Mouse (Mus musculus): ENCODE data around the gene Tcf25. TPM values are rescaled to one million over a fixed set of nuclear protein-coding genes. Genes with fewer than 3 reads are reported as not detected.
A peak's percentile ranks its signal among the peaks of the same experiment; 100 is the strongest.
"Not testable (repeated sequence)": the region's sequence is repeated elsewhere in the genome, so short reads cannot be mapped to it uniquely, and the experiment has no call there.

The Tcf25 gene
- polyA plus RNA-seq, 1 experiment from 2014 or later = 278 TPM

DNA sequence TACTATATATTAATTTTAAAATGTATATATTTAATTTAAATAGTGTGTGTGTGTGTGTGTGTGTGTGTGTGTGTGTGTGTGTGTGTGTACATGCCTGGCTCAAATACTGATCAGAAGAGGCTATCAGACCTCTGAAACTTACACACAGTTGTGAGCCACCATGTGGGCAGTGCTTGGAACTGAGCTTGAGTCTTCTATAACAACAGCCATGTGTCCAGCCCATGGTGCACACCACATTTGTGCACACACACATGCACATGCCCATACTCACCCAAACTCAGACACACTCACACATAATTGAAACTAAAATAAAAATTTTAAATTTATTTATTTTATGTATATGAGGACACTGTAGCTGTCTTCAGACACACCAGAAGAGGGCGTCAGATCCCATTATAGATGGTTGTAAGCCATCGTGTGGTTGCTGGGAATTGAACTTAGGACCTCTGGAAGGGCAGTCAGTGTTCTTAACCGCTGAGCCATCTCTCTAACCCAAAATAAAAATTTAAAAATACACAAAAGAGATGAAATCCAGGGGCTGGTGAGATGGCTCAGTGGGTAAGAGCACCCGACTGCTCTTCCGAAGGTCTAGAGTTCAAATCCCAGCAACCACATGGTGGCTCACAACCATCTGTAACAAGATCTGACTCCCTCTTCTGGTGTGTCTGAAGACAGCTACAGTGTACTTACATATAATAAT is 41.6 kb downstream of the Tcf25 start:
- H3K36me3 ChIP-seq = peaks cover 31% of the 10 kb centered on the region
- not testable (repeated sequence) for H3K27ac ChIP-seq; ATAC-seq (ENCODE audit: low FRiP score, low read depth); H3K27me3 ChIP-seq (replicated peaks); H3K9ac ChIP-seq; H3K9me3 ChIP-seq
- H3K4me3 ChIP-seq = peak overlapping the region; percentile 79; the same call in 1 of the 2 replicates
- WGBS = 84% methylated on average over 5 of the region's 5 CpGs
- peak overlapping the region; percentile 69 for H3K4me2 ChIP-seq (replicated peaks)
- peaks cover 19% of the 10 kb centered on the region for H3K4me1 ChIP-seq

DNA sequence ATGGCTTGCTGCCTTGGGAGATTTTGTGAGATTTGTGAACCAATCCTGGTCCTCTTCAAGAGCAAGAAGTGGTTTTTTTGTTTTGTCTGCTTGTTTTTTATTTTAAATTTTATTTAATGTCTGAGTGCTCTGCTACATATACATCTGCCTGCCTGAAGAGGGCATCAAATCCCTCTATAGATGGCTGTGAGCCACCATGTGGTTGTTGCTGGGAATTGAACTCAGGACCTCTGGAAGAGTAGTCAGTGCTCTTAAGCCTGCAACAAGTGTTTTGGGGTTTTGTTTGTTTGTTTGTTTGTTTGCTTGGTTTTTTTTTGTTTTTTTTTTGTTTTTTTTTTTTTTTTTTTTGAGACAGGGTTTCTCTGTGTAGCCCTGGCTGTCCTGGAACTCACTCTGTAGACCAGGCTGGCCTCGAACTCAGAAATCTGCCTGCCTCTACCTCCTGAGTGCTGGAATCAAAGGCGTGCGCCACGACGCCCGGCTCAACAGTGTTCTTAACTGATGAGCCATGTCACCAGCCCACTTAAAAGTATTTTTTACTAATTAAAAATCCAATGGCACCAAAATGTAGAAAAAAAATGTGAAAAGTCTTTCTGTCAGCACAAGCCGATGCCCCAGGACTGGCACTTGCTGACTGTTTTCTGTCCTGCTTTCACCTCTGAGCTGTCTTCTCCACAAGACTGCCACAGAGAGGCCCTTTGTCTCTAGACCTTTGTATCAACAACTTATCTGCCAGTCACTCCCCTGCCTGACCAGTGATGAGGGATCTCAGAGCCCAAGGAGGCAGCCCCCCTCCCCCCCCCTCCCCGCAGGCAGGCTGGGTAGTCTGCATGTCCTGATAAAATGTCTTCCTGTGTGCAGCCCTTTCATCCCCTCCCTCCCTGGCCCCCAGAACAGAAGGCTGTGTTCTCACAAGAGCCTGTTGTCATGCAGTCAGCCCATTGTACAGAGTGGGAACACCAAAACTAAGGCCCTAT is 42.7 kb downstream of the Tcf25 start:
- ATAC-seq (ENCODE audit: low FRiP score, low read depth) = no peak
- Histone ChIP-seq H3K9ac (peak overlapping the region; percentile 33; the same call in 1 of the 2 replicates), H3K27me3 (replicated peaks) (no peaks in the 10 kb centered on the region), H3K4me3 (no peak overlapping the region), H3K9me3 (no peaks in the 10 kb centered on the region), H3K4me1 (peaks cover 14% of the 10 kb centered on the region), H3K27ac (no peak overlapping the region), H3K4me2 (replicated peaks) (peak overlapping the region; percentile 69), H3K36me3 (peaks cover 42% of the 10 kb centered on the region)
- 83% methylated on average over 8 of the region's 8 CpGs for WGBS

GRCm38 (mm10) chr8:123416944-123417555 is 43.5 kb downstream of the Tcf25 start:
- H3K4me2 ChIP-seq (replicated peaks) = peak overlapping the region; percentile 40
- no peak for ATAC-seq (ENCODE audit: low FRiP score, low read depth)
- H3K9me3 ChIP-seq = no peaks in the 10 kb centered on the region
- H3K27ac ChIP-seq = no peak overlapping the region
- no peak overlapping the region for H3K4me3 ChIP-seq
- H3K27me3 ChIP-seq (replicated peaks) = no peaks in the 10 kb centered on the region
- 78% methylated on average over 8 of the region's 8 CpGs for WGBS
- no peak overlapping the region for H3K9ac ChIP-seq
- H3K36me3 ChIP-seq = peaks cover 47% of the 10 kb centered on the region
- H3K4me1 ChIP-seq = peaks cover 14% of the 10 kb centered on the region

GRCm38 (mm10) chr8:123419711-123420110 is 46.2 kb downstream of the Tcf25 start:
- Histone ChIP-seq H3K4me2 (replicated peaks) (no peak overlapping the region), H3K4me3 (no peak overlapping the region), H3K27me3 (replicated peaks) (no peaks in the 10 kb centered on the region), H3K9ac (no peak overlapping the region), H3K9me3 (no peaks in the 10 kb centered on the region), H3K36me3 (peaks cover 51% of the 10 kb centered on the region), H3K27ac (no peak overlapping the region), H3K4me1 (peaks cover 9% of the 10 kb centered on the region)
- 88% methylated on average over 4 of the region's 4 CpGs for WGBS
- ATAC-seq (ENCODE audit: low FRiP score, low read depth) = no peak

- H3K9ac ChIP-seq = no peak overlapping the region
- no peaks in the 10 kb centered on the region for H3K9me3 ChIP-seq
- no peak overlapping the region for H3K27ac ChIP-seq
- H3K4me3 ChIP-seq = no peak overlapping the region
- no peak overlapping the region for H3K4me2 ChIP-seq (replicated peaks)
- 96% methylated on average over 34 of the region's 34 CpGs for WGBS
- H3K36me3 ChIP-seq = peaks cover 51% of the 10 kb centered on the region
- H3K27me3 ChIP-seq (replicated peaks) = no peaks in the 10 kb centered on the region
- no peak for ATAC-seq (ENCODE audit: low FRiP score, low read depth)
- H3K4me1 ChIP-seq = peaks cover 9% of the 10 kb centered on the region
Measured at GRCm38 (mm10) chr8:123420525-123421281, 47.1 kb downstream of the Tcf25 start.

GRCm38 (mm10) chr8:123421325-123421724 is 47.8 kb downstream of the Tcf25 start:
- 94% methylated on average over 19 of the region's 19 CpGs for WGBS
- ATAC-seq (ENCODE audit: low FRiP score, low read depth) = no peak

DNA sequence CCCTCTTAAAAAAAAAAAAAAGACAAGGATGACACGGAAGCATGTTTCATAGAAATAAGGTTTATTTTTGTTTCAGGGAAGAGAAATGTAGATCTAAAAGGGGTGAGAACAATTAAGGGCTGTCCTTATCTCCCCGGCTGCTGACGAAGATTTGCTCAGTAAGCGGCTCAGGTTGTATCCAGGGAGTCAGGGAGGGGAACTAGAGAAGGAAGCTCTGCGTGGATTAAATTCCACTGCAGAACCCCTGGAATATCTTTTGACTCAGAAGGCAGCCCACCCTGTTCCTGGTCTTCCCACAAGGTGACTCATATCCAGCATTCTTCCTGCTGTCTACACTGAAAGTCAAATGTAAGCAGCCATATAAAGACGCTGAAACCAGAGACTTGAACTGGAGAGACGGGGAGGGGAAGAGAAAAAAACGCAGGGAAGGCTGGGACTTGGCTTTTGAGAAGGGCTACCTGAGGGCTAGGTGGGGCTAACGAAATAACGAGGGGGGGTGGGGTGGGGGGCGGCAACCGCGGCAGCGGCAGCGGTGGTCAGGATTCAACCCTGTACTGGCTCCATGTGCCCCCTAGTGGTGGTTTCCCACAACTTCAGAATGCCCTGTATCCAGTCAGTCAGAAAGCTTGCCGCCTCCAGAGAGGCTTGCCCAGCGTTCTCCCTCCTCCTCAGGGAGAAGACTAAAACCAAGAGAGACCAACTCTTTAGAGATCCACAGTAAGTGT is 48.7 kb downstream of the Tcf25 start:
- peak overlapping the region; percentile 37 for H3K4me2 ChIP-seq (replicated peaks)
- H3K9ac ChIP-seq = no peak overlapping the region
- 21% methylated on average over 17 of the region's 17 CpGs for WGBS
- H3K9me3 ChIP-seq = peaks cover 10% of the 10 kb centered on the region
- peaks cover 45% of the 10 kb centered on the region for H3K36me3 ChIP-seq
- no peaks in the 10 kb centered on the region; the same call in 1 of the 2 replicates for H3K4me1 ChIP-seq
- H3K27ac ChIP-seq = no peak overlapping the region
- H3K27me3 ChIP-seq (replicated peaks) = no peaks in the 10 kb centered on the region
- 0 out of 2 replicates have a peak, but pooled peaks have one; percentile 42 for ATAC-seq (ENCODE audit: low FRiP score, low read depth)
- no peak overlapping the region for H3K4me3 ChIP-seq

More at GRCm38 (mm10) chr8:123421325-123421724, 47.8 kb downstream of the Tcf25 start:
- no peak overlapping the region for H3K27ac ChIP-seq
- no peak overlapping the region for H3K9ac ChIP-seq
- H3K27me3 ChIP-seq (replicated peaks) = no peaks in the 10 kb centered on the region
- peaks cover 1% of the 10 kb centered on the region; the same call in 1 of the 2 replicates for H3K9me3 ChIP-seq
- peaks cover 8% of the 10 kb centered on the region for H3K4me1 ChIP-seq
- no peak overlapping the region for H3K4me2 ChIP-seq (replicated peaks)
- no peak overlapping the region for H3K4me3 ChIP-seq
- peaks cover 51% of the 10 kb centered on the region for H3K36me3 ChIP-seq

- Histone ChIP-seq H3K9ac (no peak overlapping the region), H3K27ac (no peak overlapping the region), H3K9me3 (peaks cover 15% of the 10 kb centered on the region), H3K27me3 (replicated peaks) (no peaks in the 10 kb centered on the region), H3K36me3 (peaks cover 44% of the 10 kb centered on the region), H3K4me1 (no peaks in the 10 kb centered on the region; the same call in 1 of the 2 replicates), H3K4me3 (no peak overlapping the region), H3K4me2 (replicated peaks) (no peak overlapping the region)
- WGBS = 17% methylated on average over 3 of the region's 3 CpGs
- 0 out of 2 replicates have a peak, but pooled peaks have one; percentile 17 for ATAC-seq (ENCODE audit: low FRiP score, low read depth)
Measured at GRCm38 (mm10) chr8:123422781-123423159, 49.2 kb downstream of the Tcf25 start.

DNA sequence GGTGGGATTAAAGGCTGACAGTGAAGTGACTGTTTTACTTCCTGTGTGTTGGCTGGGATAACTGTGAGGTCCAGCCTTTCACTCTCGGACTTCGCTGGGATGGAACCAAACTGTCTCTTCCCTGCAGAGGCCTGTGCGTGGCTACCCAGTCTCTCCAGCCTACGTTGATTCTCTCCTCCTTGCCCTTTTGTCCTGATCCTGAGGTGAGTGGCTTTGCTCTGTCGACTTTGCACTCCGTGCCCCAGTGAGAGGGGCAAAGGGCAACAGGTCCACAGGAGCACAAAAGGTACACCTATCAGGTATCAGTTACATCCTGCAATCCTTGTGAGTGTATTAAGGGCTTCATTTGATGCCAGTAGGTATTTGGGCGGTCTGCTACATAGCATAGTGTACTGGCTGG is 49.9 kb downstream of the Tcf25 start, which contains the start of gene Def8:
Gene Def8 (plus strand): TSS at position 87 of the 400 bp plus-strand sequence.
- peaks cover 37% of the 10 kb centered on the region for H3K36me3 ChIP-seq

GRCm38 (mm10) chr8:123426511-123427509 is 53.3 kb downstream of the Tcf25 start:
- Histone ChIP-seq H3K36me3 (peaks cover 4% of the 10 kb centered on the region; the same call in 1 of the 2 replicates), H3K27ac (no peak overlapping the region), H3K4me2 (replicated peaks) (no peak overlapping the region), H3K9ac (no peak overlapping the region), H3K4me3 (no peak overlapping the region), H3K4me1 (no peaks in the 10 kb centered on the region), H3K9me3 (peaks cover 44% of the 10 kb centered on the region), H3K27me3 (replicated peaks) (no peaks in the 10 kb centered on the region)
- WGBS = 96% methylated on average over 27 of the region's 27 CpGs
- ATAC-seq (ENCODE audit: low FRiP score, low read depth) = no peak

More for the DNA sequence above, 49.9 kb downstream of the Tcf25 start, which contains the start of gene Def8:
- 80% methylated on average over 7 of the region's 7 CpGs for WGBS
- Histone ChIP-seq H3K4me2 (replicated peaks) (peak within 1 kb of the TSS; percentile 37), H3K4me1 (no peaks in the 10 kb centered on the region), H3K27me3 (replicated peaks) (no peaks in the 10 kb centered on the region), H3K4me3 (no peak within 1 kb of the TSS), H3K9me3 (peaks cover 22% of the 10 kb centered on the region), H3K27ac (no peak within 1 kb of the TSS), H3K9ac (no peak within 1 kb of the TSS)
- no peak for ATAC-seq (ENCODE audit: low FRiP score, low read depth)
